Comparison of ENCODE assay signal across 19 mouse cellular contexts in the genomic region with DNA sequence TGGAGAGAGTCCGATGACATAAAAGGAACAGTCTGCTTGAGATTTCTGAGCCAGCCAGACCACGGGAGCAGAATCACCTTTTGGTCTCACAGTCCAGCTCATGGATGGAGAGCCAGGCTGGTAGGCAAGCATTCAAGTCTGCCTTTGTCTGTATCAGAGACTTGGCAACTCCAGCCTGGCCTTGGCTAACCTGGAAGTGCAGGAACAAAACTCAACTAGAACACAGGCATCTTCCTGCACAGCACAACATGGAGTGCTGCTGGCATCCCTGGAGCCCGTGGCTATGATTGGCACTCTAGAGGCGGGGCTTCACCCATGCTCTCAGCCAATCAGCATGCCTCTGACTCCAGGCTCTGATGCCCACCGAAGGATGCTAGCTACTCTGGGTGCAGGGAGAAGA. TPM values are rescaled to one million over a fixed set of nuclear protein-coding genes. Genes with fewer than 3 reads are reported as not detected.
DNase-seq lines count a peak whose midpoint lies in the region; ATAC-seq lines count a peak whose summit lies in the region.
"Had no signal": no experiment of that assay in that cellular context is flagged by ENCODE, and none has a peak within 500 bp of the region (broad histone marks: within the 10 kb centered on the region; RNA-seq: fewer than 3 reads in every experiment).

No protein-coding gene starts in this region.

- ATAC-seq in frontal cortex, adult (ENCODE audit: low TSS enrichment) = peak; percentile 51; the same call in 1 of the 2 replicates
- no peak for ATAC-seq in megakaryocyte, adult 5-6 weeks (ENCODE audit: poor library complexity, severe bottlenecking)
- peak; percentile 45; the same call in 1 of the 2 replicates for ATAC-seq in midbrain, embryonic 16.5 days
- ATAC-seq: intestine, embryonic 16.5 days had no signal

- peaks cover 24% of the 10 kb centered on the region for H3K4me1 ChIP-seq in megakaryocyte, embryonic 14.5 days
- no peaks in the 10 kb centered on the region for H3K4me1 ChIP-seq in midbrain, embryonic 16.5 days (ENCODE audit: control insufficient read depth, insufficient read depth, low read length)
- H3K4me1 ChIP-seq: embryonic facial prominence, embryonic 10.5 days; neural tube, embryonic 12.5 days had no signal

- peaks cover 33% of the 10 kb centered on the region for H3K27me3 ChIP-seq in megakaryocyte, embryonic 14.5 days (replicated peaks)
- H3K27me3 ChIP-seq in midbrain, embryonic 16.5 days (ENCODE audit: control insufficient read depth, insufficient read depth, low read depth, low read length) = no peaks in the 10 kb centered on the region
- H3K27me3 ChIP-seq: neural tube, embryonic 12.5 days had no signal

- H3K4me3 ChIP-seq in megakaryocyte, embryonic 14.5 days (replicated peaks) = peak overlapping the region; percentile 11
- no peak overlapping the region for H3K4me3 ChIP-seq in midbrain, embryonic 16.5 days (ENCODE audit: low read depth, low read length)
- H3K4me3 ChIP-seq: embryonic facial prominence, embryonic 10.5 days; neural tube, embryonic 12.5 days had no signal

- H3K9ac ChIP-seq in midbrain, embryonic 16.5 days (ENCODE audit: low read depth, low read length) = no peak overlapping the region
- H3K9ac ChIP-seq: lung, embryonic 14.5 days; neural tube, embryonic 12.5 days had no signal

- no peak for DNase-seq in frontal cortex, postnatal 36 days (ENCODE audit: low spot score in 2 of 2)
- DNase-seq in cerebellum, postnatal 25 days = peak; percentile 35 to 53
- DNase-seq in urinary bladder, postnatal 36 days (ENCODE audit: low spot score in 2 of 2) = no peak
- DNase-seq: adrenal gland, postnatal 14 days; gastrocnemius, postnatal 10 days; heart, postnatal 10 days; kidney, postnatal 25 days; lung, embryonic 14.5 days had no signal

- no peak overlapping the region for H3K27ac ChIP-seq in midbrain, embryonic 16.5 days (ENCODE audit: low read length)
- H3K27ac ChIP-seq: embryonic facial prominence, embryonic 10.5 days; neural tube, embryonic 12.5 days had no signal

- peaks cover 27% of the 10 kb centered on the region for H3K9me3 ChIP-seq in megakaryocyte, embryonic 14.5 days
- H3K9me3 ChIP-seq in midbrain, embryonic 16.5 days (replicated peaks; ENCODE audit: control insufficient read depth, low read length, poor library complexity, severe bottlenecking) = no peaks in the 10 kb centered on the region
- H3K9me3 ChIP-seq: embryonic facial prominence, embryonic 10.5 days; neural tube, embryonic 12.5 days had no signal

- WGBS in midbrain, embryonic 16.5 days = 72% methylated on average over 5 of the region's 5 CpGs

- H3K36me3 ChIP-seq in megakaryocyte, embryonic 14.5 days (replicated peaks; ENCODE audit: low read length) = peaks cover 3% of the 10 kb centered on the region
- no peaks in the 10 kb centered on the region for H3K36me3 ChIP-seq in midbrain, embryonic 16.5 days (ENCODE audit: control insufficient read depth, insufficient read depth, low read length)
- H3K36me3 ChIP-seq: embryonic facial prominence, embryonic 10.5 days; G1E; neural tube, embryonic 12.5 days had no signal

- H3K4me2 ChIP-seq in midbrain, embryonic 16.5 days (ENCODE audit: low read length) = no peak overlapping the region
- H3K4me2 ChIP-seq: lung, embryonic 14.5 days; neural tube, embryonic 12.5 days had no signal

RNA-seq across cellular contexts. Expression of gene Cacng5, which starts 38.0 kb away (rescaled TPM):
- polyA plus RNA-seq in megakaryocyte, embryonic 14.5 days (2012; ENCODE audit: insufficient read depth, low replicate concordance) = not detected in 2 replicates
- not detected in 2 replicates for total RNA-seq in megakaryocyte, adult 5-6 weeks (2015)
- not detected in 2 replicates for total RNA-seq in megakaryocyte, adult 5-6 weeks (2017)
- 10.3 and 12.7 TPM in 2 replicates for polyA plus RNA-seq in midbrain, embryonic 16.5 days (2015; fragmentation: Nextera tagmentation; extraction: Ambion mirVana)
- total RNA-seq: G1E; heart, adult 8-10 months; liver, adult 2 months; megakaryocyte progenitor cell, adult 5-6 weeks had no signal
- polyA plus RNA-seq: G1E; liver, adult 2 months had no signal

Comparison
In these comparisons a context has a peak if more than half of its experiments do, and no peak if none do; other contexts are left out.
1. DNase-seq: peak in cerebellum, postnatal 25 days (2 of 2); none in frontal cortex, postnatal 36 days (0 of 2) and urinary bladder, postnatal 36 days (0 of 2).
2. RNA of gene Cacng5, which starts 38.0 kb away (polyA plus RNA-seq): 10.3 to 12.7 TPM in midbrain, embryonic 16.5 days; not detected in megakaryocyte, embryonic 14.5 days; every median in the first group is over 10 times any median in the second.